Mouse (Mus musculus) lung, adult 2 months (tissue): ENCODE measurements around the gene Erg.

Experiments
- CTCF ChIP-seq: fragments of 200-500 bp; IDR thresholded peaks from 2 replicates; pipeline ENCODE4 v1.5.1; 2011; ENCODE audit warnings: mild to moderate bottlenecking, low read length, control low read depth; ENCODE audit not compliant: insufficient read depth
- POLR2A ChIP-seq: fragments of 200-500 bp; IDR thresholded peaks from 2 replicates; pipeline ENCODE4 v1.6.1; 2011; ENCODE audit warnings: low read depth, mild to moderate bottlenecking, control low read depth, low read length, borderline replicate concordance; ENCODE audit errors: extremely low read depth

DNA sequence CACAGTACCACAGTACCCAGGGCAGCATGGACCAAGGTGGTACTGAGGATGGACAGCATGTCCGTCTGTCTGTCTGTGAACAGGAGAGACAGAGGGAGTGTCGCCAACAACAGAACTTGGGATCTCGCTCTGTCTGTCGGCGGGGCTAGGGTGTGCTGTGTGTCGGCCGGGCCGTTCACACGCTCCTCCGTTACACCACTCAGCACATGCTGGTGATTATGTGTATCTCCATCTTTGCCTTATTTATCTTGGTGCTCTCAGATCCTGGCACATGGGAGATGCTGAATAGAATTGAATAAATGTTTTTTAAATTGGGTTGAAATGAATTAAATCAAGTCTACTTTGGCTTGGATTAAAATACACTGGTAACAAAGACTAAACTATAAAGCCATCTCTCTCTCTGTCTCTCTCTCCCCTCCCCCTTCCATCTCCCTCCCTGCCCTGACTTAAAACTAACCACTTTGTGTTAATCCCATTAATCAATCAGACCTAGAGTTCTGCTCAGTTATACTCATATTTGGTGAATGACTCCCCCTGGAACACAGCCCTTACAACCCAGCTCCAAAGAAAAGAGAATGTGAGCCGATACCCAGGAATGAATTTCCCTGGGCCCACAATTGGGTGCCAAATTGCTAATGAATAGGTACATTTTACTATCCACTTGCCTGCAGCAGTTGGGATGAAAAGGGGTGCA lies 10.6 kb upstream of the Erg start:
- TF ChIP-seq CTCF (no peak), POLR2A (no peak)
